Mouse (Mus musculus): ENCODE measurements around the gene Cryba2. TPM values are rescaled to one million over a fixed set of nuclear protein-coding genes. Genes with fewer than 3 reads are reported as not detected.

Cryba2 gene
- polyA plus RNA-seq, 1 experiment from 2014 or later, result not detected

GRCm38 (mm10) chr1:74898656-74899431 lies 5.9 kb upstream of the Cryba2 start:
- WGBS, result 4% methylated on average over 9 of the region's 10 CpGs
- peaks cover 100% of the 10 kb centered on the region for H3K27me3 ChIP-seq (ENCODE audit: insufficient read depth, poor library complexity, severe bottlenecking)
- no peak for DNase-seq (ENCODE audit: low spot score)
- H3K4me1 ChIP-seq, result peaks cover 30% of the 10 kb centered on the region
- H3K4me3 ChIP-seq, result peak overlapping the region; percentile 24; the same call in 1 of the 2 replicates
- H3K36me3 ChIP-seq, result no peaks in the 10 kb centered on the region
- H3K27ac ChIP-seq, result no peak overlapping the region
- H3K9me3 ChIP-seq, result no peaks in the 10 kb centered on the region

GRCm38 (mm10) chr1:74897976-74898375 lies 5.0 kb upstream of the Cryba2 start:
- Histone ChIP-seq H3K27ac (no peak overlapping the region), H3K4me3 (no peak overlapping the region), H3K4me1 (peaks cover 33% of the 10 kb centered on the region), H3K27me3 (ENCODE audit: insufficient read depth, poor library complexity, severe bottlenecking) (peaks cover 100% of the 10 kb centered on the region), H3K9me3 (no peaks in the 10 kb centered on the region), H3K36me3 (no peaks in the 10 kb centered on the region)
- DNase-seq (ENCODE audit: low spot score), result no peak
- WGBS, result 3% methylated on average over 7 of the region's 7 CpGs

- DNase-seq (ENCODE audit: low spot score), result no peak
- H3K27me3 ChIP-seq (ENCODE audit: insufficient read depth, poor library complexity, severe bottlenecking), result peaks cover 100% of the 10 kb centered on the region
- H3K4me1 ChIP-seq, result peaks cover 28% of the 10 kb centered on the region
- no peaks in the 10 kb centered on the region for H3K9me3 ChIP-seq
- H3K27ac ChIP-seq, result no peak overlapping the region
- H3K36me3 ChIP-seq, result no peaks in the 10 kb centered on the region
- H3K4me3 ChIP-seq, result no peak overlapping the region
- WGBS, result 15% methylated on average over 4 of the region's 4 CpGs
Measured at GRCm38 (mm10) chr1:74894966-74895365, 2.0 kb upstream of the Cryba2 start.

GRCm38 (mm10) chr1:74892351-74893133 lies 401 bp downstream of the Cryba2 start:
- no peak overlapping the region for H3K27ac ChIP-seq
- H3K9me3 ChIP-seq, result no peaks in the 10 kb centered on the region
- H3K4me3 ChIP-seq, result peak overlapping the region; percentile 24; the same call in 1 of the 2 replicates
- H3K27me3 ChIP-seq (ENCODE audit: insufficient read depth, poor library complexity, severe bottlenecking), result peaks cover 99% of the 10 kb centered on the region
- no peaks in the 10 kb centered on the region for H3K36me3 ChIP-seq
- no peak for DNase-seq (ENCODE audit: low spot score)
- WGBS, result 2% methylated on average over 39 of the region's 39 CpGs
- H3K4me1 ChIP-seq, result peaks cover 13% of the 10 kb centered on the region

GRCm38 (mm10) chr1:74891513-74891912 lies 1.4 kb downstream of the Cryba2 start:
- 0% methylated on average over 8 of the region's 8 CpGs for WGBS
- no peaks in the 10 kb centered on the region for H3K9me3 ChIP-seq
- DNase-seq (ENCODE audit: low spot score), result no peak
- H3K27me3 ChIP-seq (ENCODE audit: insufficient read depth, poor library complexity, severe bottlenecking), result peaks cover 99% of the 10 kb centered on the region
- no peak overlapping the region for H3K4me3 ChIP-seq
- H3K36me3 ChIP-seq, result no peaks in the 10 kb centered on the region
- H3K27ac ChIP-seq, result no peak overlapping the region
- peaks cover 10% of the 10 kb centered on the region for H3K4me1 ChIP-seq

GRCm38 (mm10) chr1:74885369-74886042 lies 7.4 kb downstream of the Cryba2 start, which contains the start of gene Fev:
Gene Fev, minus strand, starts transcription at chr1:74885419.
- no peak for DNase-seq (ENCODE audit: low spot score)
- H3K4me3 ChIP-seq, result peak within 1 kb of the TSS; percentile 59
- peak within 1 kb of the TSS; percentile 72 for H3K27ac ChIP-seq
- no peaks in the 10 kb centered on the region for H3K9me3 ChIP-seq
- H3K27me3 ChIP-seq (ENCODE audit: insufficient read depth, poor library complexity, severe bottlenecking), result peaks cover 99% of the 10 kb centered on the region
- WGBS, result under 1% methylated on average over 42 of the region's 43 CpGs
- no peaks in the 10 kb centered on the region for H3K36me3 ChIP-seq
- H3K4me1 ChIP-seq, result peaks cover 31% of the 10 kb centered on the region

GRCm38 (mm10) chr1:74884196-74885141 lies 8.5 kb downstream of the Cryba2 start:
- Histone ChIP-seq H3K27ac (peak overlapping the region; percentile 72), H3K9me3 (no peaks in the 10 kb centered on the region), H3K27me3 (ENCODE audit: insufficient read depth, poor library complexity, severe bottlenecking) (peaks cover 98% of the 10 kb centered on the region), H3K4me1 (peaks cover 31% of the 10 kb centered on the region), H3K4me3 (peak overlapping the region; percentile 59), H3K36me3 (no peaks in the 10 kb centered on the region)
- WGBS, result 1% methylated on average over 57 of the region's 57 CpGs
- DNase-seq (ENCODE audit: low spot score), result no peak

- H3K27me3 ChIP-seq (ENCODE audit: insufficient read depth, poor library complexity, severe bottlenecking), result peaks cover 99% of the 10 kb centered on the region
- no peak overlapping the region for H3K4me3 ChIP-seq
- 8% methylated on average over 5 of the region's 5 CpGs for WGBS
- no peak overlapping the region for H3K27ac ChIP-seq
- DNase-seq (ENCODE audit: low spot score), result no peak
- H3K36me3 ChIP-seq, result no peaks in the 10 kb centered on the region
- H3K9me3 ChIP-seq, result no peaks in the 10 kb centered on the region
- H3K4me1 ChIP-seq, result peaks cover 31% of the 10 kb centered on the region
Measured at GRCm38 (mm10) chr1:74883441-74883840, 9.5 kb downstream of the Cryba2 start.

- Histone ChIP-seq H3K4me1 (peaks cover 31% of the 10 kb centered on the region), H3K27me3 (ENCODE audit: insufficient read depth, poor library complexity, severe bottlenecking) (peaks cover 99% of the 10 kb centered on the region), H3K9me3 (no peaks in the 10 kb centered on the region), H3K4me3 (peak overlapping the region; percentile 56), H3K36me3 (no peaks in the 10 kb centered on the region), H3K27ac (no peak overlapping the region)
- no peak for DNase-seq (ENCODE audit: low spot score)
- WGBS, result 4% methylated on average over 8 of the region's 8 CpGs
Measured at GRCm38 (mm10) chr1:74882828-74883227, 10.1 kb downstream of the Cryba2 start.

- DNase-seq (ENCODE audit: low spot score), result no peak
- 1% methylated on average over 65 of the region's 74 CpGs for WGBS
- no peaks in the 10 kb centered on the region for H3K36me3 ChIP-seq
Measured at GRCm38 (mm10) chr1:74882055-74882734, 10.7 kb downstream of the Cryba2 start.

GRCm38 (mm10) chr1:74880785-74881360 lies 12.1 kb downstream of the Cryba2 start:
- no peaks in the 10 kb centered on the region for H3K36me3 ChIP-seq
- H3K27ac ChIP-seq, result no peak overlapping the region
- no peaks in the 10 kb centered on the region for H3K9me3 ChIP-seq
- peaks cover 95% of the 10 kb centered on the region for H3K27me3 ChIP-seq (ENCODE audit: insufficient read depth, poor library complexity, severe bottlenecking)
- WGBS, result 5% methylated on average over 18 of the region's 18 CpGs
- peaks cover 30% of the 10 kb centered on the region for H3K4me1 ChIP-seq
- H3K4me3 ChIP-seq, result no peak overlapping the region
- no peak for DNase-seq (ENCODE audit: low spot score)

More at GRCm38 (mm10) chr1:74882055-74882734, 10.7 kb downstream of the Cryba2 start:
- Histone ChIP-seq H3K4me3 (peak overlapping the region; percentile 56), H3K27ac (no peak overlapping the region), H3K9me3 (no peaks in the 10 kb centered on the region), H3K27me3 (ENCODE audit: insufficient read depth, poor library complexity, severe bottlenecking) (peaks cover 99% of the 10 kb centered on the region), H3K4me1 (peaks cover 31% of the 10 kb centered on the region)

All from heart, embryonic 10.5 days (tissue).